Mouse (Mus musculus) neural tube, embryonic 15.5 days (tissue): Measurements from ENCODE around the gene Snapc3. TPM values are rescaled to one million over a fixed set of nuclear protein-coding genes. Genes with fewer than 3 reads are reported as not detected.
"Not testable (repeated sequence)": the region's sequence is repeated elsewhere in the genome, so short reads cannot be mapped to it uniquely, and the experiment has no call there.

Experiments
- ATAC-seq: fragments of 200-750 bp; cut with Nextera tagmentation; 2 replicates; pipeline ENCODE4 v1.8.0; 2017; ENCODE audit warnings: mild to moderate bottlenecking, moderate TSS enrichment, moderate library complexity; ENCODE audit not compliant: low FRiP score
- H3K27ac ChIP-seq: fragments of 300-500 bp; sonication (generic); replicated peaks from 2 replicates; pipeline ENCODE4 v1.5.1; 2015; ENCODE audit warnings: mild to moderate bottlenecking, inconsistent platforms
- H3K27me3 ChIP-seq: fragments of 300-500 bp; sonication (generic); replicated peaks from 2 replicates; pipeline ENCODE4 v1.6.1; 2015; ENCODE audit warnings: inconsistent platforms
- H3K36me3 ChIP-seq: fragments of 300-500 bp; sonication (generic); 2 replicates; pipeline ENCODE4 v1.6.1; 2015; ENCODE audit warnings: inconsistent platforms
- H3K4me1 ChIP-seq: fragments of 300-500 bp; sonication (generic); 2 replicates; pipeline ENCODE4 v1.6.1; 2015; ENCODE audit warnings: inconsistent platforms
- H3K4me2 ChIP-seq: fragments of 300-500 bp; sonication (generic); 2 replicates; pipeline ENCODE4 v1.6.1; 2015; ENCODE audit warnings: inconsistent platforms, mild to moderate bottlenecking, moderate library complexity
- H3K4me3 ChIP-seq: fragments of 300-500 bp; sonication (generic); replicated peaks from 2 replicates; pipeline ENCODE4 v1.5.1; 2015; ENCODE audit warnings: mild to moderate bottlenecking, inconsistent platforms
- H3K9ac ChIP-seq: fragments of 300-500 bp; sonication (generic); replicated peaks from 2 replicates; pipeline ENCODE4 v1.6.1; 2015; ENCODE audit warnings: mild to moderate bottlenecking, inconsistent platforms
- H3K9me3 ChIP-seq: fragments of 300-500 bp; sonication (generic); replicated peaks from 2 replicates; pipeline ENCODE4 v1.6.1; 2016; ENCODE audit warnings: inconsistent platforms
- WGBS: fragments of 180-500 bp; shearing (Covaris S2); methylation state at CpG from one replicate; pipeline ENCODE4 v1.1.7; 2015; ENCODE audit warnings: mixed read lengths; 5-methylcytosine and 5-hydroxymethylcytosine counted together
- polyA plus RNA-seq: library from polyadenylated mRNA; unstranded; fragments of >200 nt; fragmentation: Nextera tagmentation; extraction: Ambion mirVana; gene quantifications from 2 replicates; pipeline ENCODE4 v1.2.1, GENCODE M21; 2015

Gene Snapc3
- polyA plus RNA-seq, 1 experiment from 2014 or later, result 57.7 TPM

GRCm38 (mm10) chr4:83464827-83465226 lies 47.3 kb downstream of the Snapc3 start:
- 94% methylated on average over 7 of the region's 7 CpGs for WGBS
- H3K27me3 ChIP-seq, result no peaks in the 10 kb centered on the region
- ATAC-seq, result no peak
- no peak overlapping the region for H3K9ac ChIP-seq
- peaks cover 57% of the 10 kb centered on the region for H3K36me3 ChIP-seq
- H3K4me3 ChIP-seq, result no peak overlapping the region
- no peak overlapping the region for H3K27ac ChIP-seq
- H3K4me2 ChIP-seq, result no peak overlapping the region
- H3K4me1 ChIP-seq, result 0 out of 2 replicates have a peak, but pooled peaks cover 8% of the 10 kb centered on the region
- H3K9me3 ChIP-seq, result no peaks in the 10 kb centered on the region

- no peak overlapping the region for H3K9ac ChIP-seq
- no peaks in the 10 kb centered on the region for H3K9me3 ChIP-seq
- 0 out of 2 replicates have a peak, but pooled peaks cover 8% of the 10 kb centered on the region for H3K4me1 ChIP-seq
- H3K4me2 ChIP-seq, result no peak overlapping the region
- H3K27ac ChIP-seq, result 0 out of 2 replicates have a peak overlapping the region, but pooled peaks have one; percentile 37
- 75% methylated on average over 7 of the region's 7 CpGs for WGBS
- no peak for ATAC-seq
- peaks cover 76% of the 10 kb centered on the region for H3K36me3 ChIP-seq
- no peak overlapping the region for H3K4me3 ChIP-seq
- no peaks in the 10 kb centered on the region for H3K27me3 ChIP-seq
These were observed 50.1 kb downstream of the Snapc3 start for GRCm38 (mm10) chr4:83467615-83468014.

GRCm38 (mm10) chr4:83468208-83468607 lies 50.7 kb downstream of the Snapc3 start:
- 58% methylated on average over 3 of the region's 3 CpGs for WGBS
- Histone ChIP-seq H3K27ac (no peak overlapping the region; the same call in 1 of the 2 replicates), H3K9me3 (no peaks in the 10 kb centered on the region), H3K4me3 (no peak overlapping the region), H3K4me2 (no peak overlapping the region), H3K4me1 (0 out of 2 replicates have a peak, but pooled peaks cover 8% of the 10 kb centered on the region), H3K9ac (no peak overlapping the region), H3K36me3 (peaks cover 73% of the 10 kb centered on the region), H3K27me3 (no peaks in the 10 kb centered on the region)
- ATAC-seq, result no peak; the same call in 1 of the 2 replicates

- peak overlapping the region; percentile 100 for H3K27ac ChIP-seq
- no peaks in the 10 kb centered on the region for H3K9me3 ChIP-seq
- peaks cover 17% of the 10 kb centered on the region; the same call in 1 of the 2 replicates for H3K36me3 ChIP-seq
- peak overlapping the region; percentile 67 for H3K4me2 ChIP-seq
- WGBS, result 15% methylated on average over 12 of the region's 12 CpGs
- no peak for ATAC-seq
- peaks cover 25% of the 10 kb centered on the region for H3K4me1 ChIP-seq
- peak overlapping the region; percentile 87 for H3K9ac ChIP-seq
- H3K27me3 ChIP-seq, result no peaks in the 10 kb centered on the region
- H3K4me3 ChIP-seq, result peak overlapping the region; percentile 85
These were observed 67.7 kb downstream of the Snapc3 start for GRCm38 (mm10) chr4:83485250-83485649.

- Histone ChIP-seq H3K9ac (peak overlapping the region; percentile 87), H3K36me3 (peaks cover 15% of the 10 kb centered on the region; the same call in 1 of the 2 replicates), H3K9me3 (no peaks in the 10 kb centered on the region), H3K27ac (peak overlapping the region; percentile 100), H3K4me1 (peaks cover 24% of the 10 kb centered on the region), H3K4me2 (peak overlapping the region; percentile 67), H3K4me3 (peak overlapping the region; percentile 85), H3K27me3 (no peaks in the 10 kb centered on the region)
- peak; percentile 82 for ATAC-seq
- under 1% methylated on average over 21 of the region's 40 CpGs for WGBS
These were observed 68.2 kb downstream of the Snapc3 start for GRCm38 (mm10) chr4:83485735-83486116.

- Histone ChIP-seq H3K36me3 (peaks cover 10% of the 10 kb centered on the region; the same call in 1 of the 2 replicates), H3K27me3 (no peaks in the 10 kb centered on the region), H3K4me1 (peaks cover 24% of the 10 kb centered on the region), H3K4me2 (peak within 1 kb of the TSS; percentile 67), H3K4me3 (peak within 1 kb of the TSS; percentile 85), H3K27ac (peak within 1 kb of the TSS; percentile 100), H3K9me3 (no peaks in the 10 kb centered on the region), H3K9ac (peak within 1 kb of the TSS; percentile 87)
- peak; percentile 94 for ATAC-seq
- under 1% methylated on average over 59 of the region's 86 CpGs for WGBS
These were observed 68.8 kb downstream of the Snapc3 start, which contains the start of gene Psip1 for GRCm38 (mm10) chr4:83486117-83486901. Psip1 (minus strand) TSS chr4:83486459.

- Histone ChIP-seq H3K9me3 (no peaks in the 10 kb centered on the region), H3K27me3 (no peaks in the 10 kb centered on the region), H3K4me2 (no peak overlapping the region), H3K36me3 (no peaks in the 10 kb centered on the region), H3K27ac (no peak overlapping the region), H3K4me3 (no peak overlapping the region), H3K9ac (no peak overlapping the region), H3K4me1 (peaks cover 14% of the 10 kb centered on the region)
- no peak for ATAC-seq
- 19% methylated on average over 5 of the region's 5 CpGs for WGBS
These were observed 71.6 kb downstream of the Snapc3 start for GRCm38 (mm10) chr4:83489121-83489520.

- H3K4me1 ChIP-seq, result no peaks in the 10 kb centered on the region
- H3K27me3 ChIP-seq, result no peaks in the 10 kb centered on the region
- no peak overlapping the region for H3K27ac ChIP-seq
- H3K9ac ChIP-seq, result no peak overlapping the region
- WGBS, result 97% methylated on average over 1 of the region's 1 CpGs
- no peaks in the 10 kb centered on the region for H3K9me3 ChIP-seq
- no peak for ATAC-seq
- no peaks in the 10 kb centered on the region for H3K36me3 ChIP-seq
- H3K4me3 ChIP-seq, result no peak overlapping the region
- H3K4me2 ChIP-seq, result no peak overlapping the region
These were observed 75.6 kb downstream of the Snapc3 start for GRCm38 (mm10) chr4:83493112-83493511.

GRCm38 (mm10) chr4:83497013-83497412 lies 79.5 kb downstream of the Snapc3 start:
- not testable (repeated sequence) for H3K27ac ChIP-seq, H3K4me1 ChIP-seq, H3K4me2 ChIP-seq, H3K4me3 ChIP-seq, H3K36me3 ChIP-seq, H3K9ac ChIP-seq, H3K27me3 ChIP-seq, H3K9me3 ChIP-seq, ATAC-seq
- 93% methylated on average over 5 of the region's 5 CpGs for WGBS

- peak; percentile 89 for ATAC-seq
- H3K27ac ChIP-seq, result peak overlapping the region; percentile 78
- no peaks in the 10 kb centered on the region for H3K9me3 ChIP-seq
- peak overlapping the region; percentile 58 for H3K4me2 ChIP-seq
- H3K36me3 ChIP-seq, result no peaks in the 10 kb centered on the region
- H3K4me3 ChIP-seq, result peak overlapping the region; percentile 43
- peaks cover 8% of the 10 kb centered on the region; the same call in 1 of the 2 replicates for H3K4me1 ChIP-seq
- 9% methylated on average over 22 of the region's 22 CpGs for WGBS
- peak overlapping the region; percentile 48; the same call in 1 of the 2 replicates for H3K9ac ChIP-seq
- H3K27me3 ChIP-seq, result no peaks in the 10 kb centered on the region
These were observed 82.9 kb downstream of the Snapc3 start for GRCm38 (mm10) chr4:83500154-83501036.

GRCm38 (mm10) chr4:83501037-83501430 lies 83.5 kb downstream of the Snapc3 start:
- peaks cover 8% of the 10 kb centered on the region; the same call in 1 of the 2 replicates for H3K4me1 ChIP-seq
- WGBS, result 39% methylated on average over 7 of the region's 7 CpGs
- no peaks in the 10 kb centered on the region for H3K27me3 ChIP-seq
- no peak overlapping the region for H3K9ac ChIP-seq
- no peaks in the 10 kb centered on the region for H3K36me3 ChIP-seq
- H3K4me2 ChIP-seq, result peak overlapping the region; percentile 58
- peak; percentile 82 for ATAC-seq
- peak overlapping the region; percentile 43 for H3K4me3 ChIP-seq
- no peak overlapping the region; the same call in 1 of the 2 replicates for H3K27ac ChIP-seq
- no peaks in the 10 kb centered on the region for H3K9me3 ChIP-seq
